Mouse (Mus musculus) neural tube, embryonic 11.5 days (tissue): ENCODE results near the gene Hsp90ab1. TPM values are rescaled to one million over a fixed set of nuclear protein-coding genes. Genes with fewer than 3 reads are reported as not detected.
A peak's percentile ranks its signal among the peaks of the same experiment; 100 is the strongest.

ENCODE experiments used
- ATAC-seq: fragments of 200-750 bp; cut with Nextera tagmentation; 2 replicates; pipeline ENCODE4 v1.8.0; 2017; ENCODE audit warnings: moderate number of reproducible peaks, mild to moderate bottlenecking, moderate TSS enrichment, moderate library complexity; ENCODE audit not compliant: insufficient read depth, low FRiP score, low TSS enrichment
- DNase-seq: peaks from one replicate; pipeline ENCODE4 v3.0.0-alpha.2; 2015; ENCODE audit warnings: low spot score
- H3K27ac ChIP-seq: fragments of 300-500 bp; sonication (generic); 2 replicates; pipeline ENCODE4 v1.5.1; 2014; ENCODE audit warnings: low read depth, mild to moderate bottlenecking, low read length
- H3K27me3 ChIP-seq: fragments of 300-500 bp; sonication (generic); 2 replicates; pipeline ENCODE4 v1.6.1; 2014; ENCODE audit warnings: mild to moderate bottlenecking, low read length, mixed read lengths; ENCODE audit not compliant: control insufficient read depth, insufficient read depth
- H3K36me3 ChIP-seq: fragments of 300-500 bp; sonication (generic); 2 replicates; pipeline ENCODE4 v1.6.1; 2014; ENCODE audit warnings: mild to moderate bottlenecking, low read length, moderate library complexity, mixed read lengths; ENCODE audit not compliant: control insufficient read depth, insufficient read depth
- H3K4me1 ChIP-seq: fragments of 300-500 bp; sonication (generic); 2 replicates; pipeline ENCODE4 v1.6.1; 2014; ENCODE audit warnings: low read length, mixed read lengths; ENCODE audit not compliant: control insufficient read depth, insufficient read depth
- H3K4me2 ChIP-seq: fragments of 300-500 bp; sonication (generic); 2 replicates; pipeline ENCODE4 v1.6.1; 2014; ENCODE audit warnings: low read depth, mild to moderate bottlenecking, moderate library complexity
- H3K4me3 ChIP-seq: fragments of 300-500 bp; sonication (generic); 2 replicates; pipeline ENCODE4 v1.5.1; 2014; ENCODE audit warnings: low read depth, low read length
- H3K9ac ChIP-seq: fragments of 300-500 bp; sonication (generic); 2 replicates; pipeline ENCODE4 v1.6.1; 2014; ENCODE audit warnings: mild to moderate bottlenecking, low read length
- H3K9me3 ChIP-seq: fragments of 300-500 bp; sonication (generic); 2 replicates; pipeline ENCODE4 v1.6.1; 2016; ENCODE audit warnings: low read length; ENCODE audit not compliant: control insufficient read depth
- WGBS: fragments of 180-500 bp; shearing (Covaris S2); extraction: QIAGEN DNeasy Blood & Tissue Kit; methylation state at CpG from one replicate; pipeline ENCODE4 v1.1.7; 2014; 5-methylcytosine and 5-hydroxymethylcytosine counted together
- polyA plus RNA-seq: library from polyadenylated mRNA; unstranded; fragments of >200 nt; fragmentation: Nextera tagmentation; extraction: Ambion mirVana; gene quantifications from 2 replicates; pipeline ENCODE4 v1.2.1, GENCODE M21; 2014

The Hsp90ab1 gene
- polyA plus RNA-seq, 1 experiment from 2014 or later = 1,823 TPM

- H3K27me3 ChIP-seq = peaks cover 7% of the 10 kb centered on the region; the same call in 1 of the 2 replicates
These were observed 19.7 kb upstream of the Hsp90ab1 start for GRCm38 (mm10) chr17:45592606-45593431.

GRCm38 (mm10) chr17:45591701-45592605, 18.9 kb upstream of the Hsp90ab1 start:
- Histone ChIP-seq H3K9me3 (no peaks in the 10 kb centered on the region), H3K4me1 (peaks cover 21% of the 10 kb centered on the region), H3K9ac (no peak overlapping the region), H3K36me3 (no peaks in the 10 kb centered on the region), H3K27me3 (peaks cover 7% of the 10 kb centered on the region; the same call in 1 of the 2 replicates), H3K27ac (no peak overlapping the region), H3K4me3 (no peak overlapping the region), H3K4me2 (peak overlapping the region; percentile 17; the same call in 1 of the 2 replicates)
- ATAC-seq (no peak), DNase-seq (no peak)
- WGBS = 55% methylated on average over 16 of the region's 16 CpGs

More at GRCm38 (mm10) chr17:45592606-45593431, 19.7 kb upstream of the Hsp90ab1 start:
- no peaks in the 10 kb centered on the region for H3K9me3 ChIP-seq
- no peak for ATAC-seq
- no peak overlapping the region for H3K27ac ChIP-seq
- 57% methylated on average over 8 of the region's 8 CpGs for WGBS
- peak overlapping the region; percentile 17; the same call in 1 of the 2 replicates for H3K4me2 ChIP-seq
- H3K4me1 ChIP-seq = peaks cover 21% of the 10 kb centered on the region
- H3K36me3 ChIP-seq = no peaks in the 10 kb centered on the region
- H3K4me3 ChIP-seq = no peak overlapping the region
- DNase-seq = no peak
- H3K9ac ChIP-seq = no peak overlapping the region

- Histone ChIP-seq H3K4me2 (no peak overlapping the region), H3K27me3 (no peaks in the 10 kb centered on the region; the same call in 1 of the 2 replicates), H3K36me3 (no peaks in the 10 kb centered on the region), H3K4me3 (no peak overlapping the region), H3K4me1 (peaks cover 12% of the 10 kb centered on the region), H3K9me3 (no peaks in the 10 kb centered on the region), H3K9ac (peak overlapping the region; percentile 3; the same call in 1 of the 2 replicates), H3K27ac (no peak overlapping the region)
- 83% methylated on average over 6 of the region's 6 CpGs for WGBS
- DNase-seq (no peak), ATAC-seq (no peak)
These were observed 17.3 kb upstream of the Hsp90ab1 start for GRCm38 (mm10) chr17:45590410-45590809.

- peaks cover 6% of the 10 kb centered on the region for H3K4me1 ChIP-seq
- ATAC-seq = no peak
- WGBS = 90% methylated on average over 8 of the region's 8 CpGs
- H3K36me3 ChIP-seq = no peaks in the 10 kb centered on the region
- no peak overlapping the region for H3K4me3 ChIP-seq
- no peak overlapping the region for H3K27ac ChIP-seq
- H3K9me3 ChIP-seq = no peaks in the 10 kb centered on the region
- no peaks in the 10 kb centered on the region; the same call in 1 of the 2 replicates for H3K27me3 ChIP-seq
- no peak overlapping the region for H3K4me2 ChIP-seq
- DNase-seq = no peak
- H3K9ac ChIP-seq = no peak overlapping the region
These were observed 16.8 kb upstream of the Hsp90ab1 start for GRCm38 (mm10) chr17:45589844-45590243.

GRCm38 (mm10) chr17:45589236-45589635, 16.2 kb upstream of the Hsp90ab1 start:
- Histone ChIP-seq H3K4me2 (no peak overlapping the region), H3K9ac (no peak overlapping the region), H3K27me3 (no peaks in the 10 kb centered on the region), H3K4me1 (peaks cover 5% of the 10 kb centered on the region), H3K36me3 (no peaks in the 10 kb centered on the region), H3K27ac (no peak overlapping the region), H3K9me3 (no peaks in the 10 kb centered on the region), H3K4me3 (no peak overlapping the region)
- ATAC-seq (no peak), DNase-seq (no peak)
- WGBS = 93% methylated on average over 7 of the region's 7 CpGs

- DNase-seq (no peak), ATAC-seq (no peak)
- Histone ChIP-seq H3K4me1 (peaks cover 5% of the 10 kb centered on the region), H3K9ac (no peak overlapping the region), H3K27ac (no peak overlapping the region), H3K27me3 (no peaks in the 10 kb centered on the region), H3K36me3 (no peaks in the 10 kb centered on the region), H3K4me2 (no peak overlapping the region), H3K4me3 (no peak overlapping the region), H3K9me3 (no peaks in the 10 kb centered on the region)
- WGBS = 82% methylated on average over 7 of the region's 7 CpGs
These were observed 15.3 kb upstream of the Hsp90ab1 start for GRCm38 (mm10) chr17:45588370-45588769.

- no peaks in the 10 kb centered on the region for H3K9me3 ChIP-seq
These were observed 13.4 kb upstream of the Hsp90ab1 start for GRCm38 (mm10) chr17:45586449-45586837.

GRCm38 (mm10) chr17:45585725-45586448, 12.8 kb upstream of the Hsp90ab1 start:
- no peak overlapping the region for H3K9ac ChIP-seq
- 76% methylated on average over 23 of the region's 23 CpGs for WGBS
- no peak for DNase-seq
- ATAC-seq = no peak
- no peaks in the 10 kb centered on the region for H3K9me3 ChIP-seq
- H3K27me3 ChIP-seq = no peaks in the 10 kb centered on the region
- no peak overlapping the region for H3K4me2 ChIP-seq
- H3K4me1 ChIP-seq = peaks cover 8% of the 10 kb centered on the region; the same call in 1 of the 2 replicates
- H3K4me3 ChIP-seq = no peak overlapping the region
- peak overlapping the region; percentile 34; the same call in 1 of the 2 replicates for H3K27ac ChIP-seq
- H3K36me3 ChIP-seq = no peaks in the 10 kb centered on the region

More at GRCm38 (mm10) chr17:45586449-45586837, 13.4 kb upstream of the Hsp90ab1 start:
- H3K4me2 ChIP-seq = no peak overlapping the region
- H3K4me3 ChIP-seq = no peak overlapping the region
- DNase-seq = no peak
- H3K4me1 ChIP-seq = peaks cover 5% of the 10 kb centered on the region; the same call in 1 of the 2 replicates
- 94% methylated on average over 3 of the region's 3 CpGs for WGBS
- no peaks in the 10 kb centered on the region for H3K36me3 ChIP-seq
- no peaks in the 10 kb centered on the region for H3K27me3 ChIP-seq
- ATAC-seq = no peak
- no peak overlapping the region for H3K9ac ChIP-seq
- H3K27ac ChIP-seq = no peak overlapping the region
